ENCODE assay signal across 9 mouse cellular contexts in genomic region chr1:64986120-64986519, GRCm38 (mm10). TPM values are rescaled to one million over a fixed set of nuclear protein-coding genes. Genes with fewer than 3 reads are reported as not detected.
DNase-seq lines count a peak whose midpoint lies in the region; ATAC-seq and TF ChIP-seq lines count a peak whose summit lies in the region.
"Had no signal": no experiment of that assay in that cellular context is flagged by ENCODE, and none has a peak within 500 bp of the region (broad histone marks: within the 10 kb centered on the region; RNA-seq: fewer than 3 reads in every experiment).

No protein-coding gene starts in this region.

- H3K27ac ChIP-seq in hindbrain, embryonic 10.5 days = no peak overlapping the region
- no peak overlapping the region for H3K27ac ChIP-seq in hindbrain, embryonic 12.5 days
- H3K27ac ChIP-seq in left cerebral cortex, adult 2 months = no peak overlapping the region
- H3K27ac ChIP-seq in midbrain, embryonic 15.5 days = no peak overlapping the region

- H3K4me2 ChIP-seq in hindbrain, embryonic 12.5 days (replicated peaks) = no peak overlapping the region
- H3K4me2 ChIP-seq in midbrain, embryonic 15.5 days = no peak overlapping the region

- no peaks in the 10 kb centered on the region for H3K36me3 ChIP-seq in hindbrain, embryonic 10.5 days
- H3K36me3 ChIP-seq in hindbrain, embryonic 12.5 days = no peaks in the 10 kb centered on the region
- no peaks in the 10 kb centered on the region for H3K36me3 ChIP-seq in midbrain, embryonic 15.5 days (replicated peaks)
- no peaks in the 10 kb centered on the region for H3K36me3 ChIP-seq in splenic B cell, adult 2 months (ENCODE audit: control insufficient read depth, insufficient read depth, low read length, poor library complexity, severe bottlenecking)

- intact Hi-C loops in heart, postnatal 10 days (cut with DNase I) = loop anchor here (10.0 kb wide), 1 partner anchor 361 kb away; no protein-coding TSS in a partner anchor
- intact Hi-C loops in left cerebral cortex, adult 2 months (cut with DNase I) = loop anchor here (2.0 to 5.0 kb wide), 3 partner anchors 254 to 369 kb away; partner anchors contain the start of gene Mettl21a

- H3K9ac ChIP-seq in hindbrain, embryonic 12.5 days = no peak overlapping the region
- H3K9ac ChIP-seq in midbrain, embryonic 15.5 days = no peak overlapping the region

- no peaks in the 10 kb centered on the region for H3K4me1 ChIP-seq in hindbrain, embryonic 10.5 days (replicated peaks)
- no peaks in the 10 kb centered on the region for H3K4me1 ChIP-seq in hindbrain, embryonic 12.5 days
- H3K4me1 ChIP-seq in midbrain, embryonic 15.5 days = 0 out of 2 replicates have a peak, but pooled peaks cover 5% of the 10 kb centered on the region

- no peak overlapping the region for H3K4me3 ChIP-seq in hindbrain, embryonic 10.5 days
- H3K4me3 ChIP-seq in hindbrain, embryonic 12.5 days = no peak overlapping the region
- H3K4me3 ChIP-seq in left cerebral cortex, adult 2 months = no peak overlapping the region
- H3K4me3 ChIP-seq in midbrain, embryonic 15.5 days = no peak overlapping the region

- no peaks in the 10 kb centered on the region for H3K27me3 ChIP-seq in hindbrain, embryonic 10.5 days (ENCODE audit: insufficient read depth, poor library complexity, severe bottlenecking)
- no peaks in the 10 kb centered on the region for H3K27me3 ChIP-seq in hindbrain, embryonic 12.5 days
- no peaks in the 10 kb centered on the region for H3K27me3 ChIP-seq in midbrain, embryonic 15.5 days (replicated peaks)
- H3K27me3 ChIP-seq in splenic B cell, adult 2 months (ENCODE audit: control insufficient read depth, insufficient read depth, low read length, poor library complexity, severe bottlenecking) = no peaks in the 10 kb centered on the region

- no peak for ATAC-seq in hindbrain, embryonic 12.5 days (ENCODE audit: low FRiP score)
- peak; percentile 95 for ATAC-seq in common myeloid progenitor, adult 5-6 weeks (replicated peaks; ENCODE audit: low read depth, poor library complexity, severe bottlenecking)
- ATAC-seq in midbrain, embryonic 15.5 days (replicated peaks) = peak; percentile 33; the same call in 1 of the 2 replicates

- peak; percentile 68 for TF ChIP-seq CTCF in left cerebral cortex, adult 2 months (IDR thresholded peaks at IDR 0.05)

- peak; percentile 46 for DNase-seq in hindbrain, embryonic 10.5 days (ENCODE audit: low spot score)
- peak; percentile 48 for DNase-seq in Muller cell, postnatal 12 days (ENCODE audit: inconsistent ontology term)
- DNase-seq in heart, postnatal 10 days = peak; percentile 49 to 69
- peak; percentile 64 to 74 for DNase-seq in left cerebral cortex, adult 2 months (ENCODE audit: extremely low spot score in 1 of 2, low spot score in 2 of 2)
- peak; percentile 87 for DNase-seq in splenic B cell, adult 2 months (ENCODE audit: low read depth, low spot score)

- WGBS in hindbrain, embryonic 10.5 days = 47% methylated on average over 7 of the region's 7 CpGs
- WGBS in hindbrain, embryonic 12.5 days = 49% methylated on average over 7 of the region's 7 CpGs
- whole genome bisulfite sequencing in midbrain, embryonic 15.5 days = 35% methylated on average over 7 of the region's 7 CpGs

- no peaks in the 10 kb centered on the region for H3K9me3 ChIP-seq in hindbrain, embryonic 10.5 days
- H3K9me3 ChIP-seq in hindbrain, embryonic 12.5 days (replicated peaks) = no peaks in the 10 kb centered on the region
- H3K9me3 ChIP-seq in midbrain, embryonic 15.5 days = no peaks in the 10 kb centered on the region

RNA-seq across cellular contexts. Expression of gene Plekhm3, which starts 29.5 kb away (rescaled TPM):
- polyA plus RNA-seq in hindbrain, embryonic 10.5 days (2016; fragmentation: Nextera tagmentation; extraction: Ambion mirVana) = 9.2 and 9.8 TPM in 2 replicates
- polyA plus RNA-seq in hindbrain, embryonic 12.5 days (2016; fragmentation: Nextera tagmentation; extraction: Ambion mirVana) = 11.8 and 13.4 TPM in 2 replicates
- 6.2 and 8.7 TPM in 2 replicates for total RNA-seq in common myeloid progenitor, adult 5-6 weeks (2017)
- 10 to 100 TPM in 1 of 2 experiments, 1 to 10 TPM in 1; 8.8 to 10.7 TPM for total RNA-seq in heart, postnatal 10 days (2021)
- total RNA-seq in left cerebral cortex, adult 2 months (2021) = 10 to 100 TPM; 40.4 to 41.8 TPM
- 12.4 and 12.5 TPM in 2 replicates for polyA plus RNA-seq in midbrain, embryonic 15.5 days (2015; fragmentation: Nextera tagmentation; extraction: Ambion mirVana)

RNA-seq across cellular contexts. Expression of gene Akr1cl, which starts 46.4 kb away (rescaled TPM):
- polyA plus RNA-seq in hindbrain, embryonic 10.5 days (2016; fragmentation: Nextera tagmentation; extraction: Ambion mirVana) = 0.22 and 0.34 TPM in 2 replicates
- 0.29 and 0.41 TPM in 2 replicates for polyA plus RNA-seq in hindbrain, embryonic 12.5 days (2016; fragmentation: Nextera tagmentation; extraction: Ambion mirVana)
- not detected in 2 replicates for total RNA-seq in common myeloid progenitor, adult 5-6 weeks (2017)
- under 1 TPM; 0.30 to 0.38 TPM for total RNA-seq in heart, postnatal 10 days (2021)
- not detected for total RNA-seq in left cerebral cortex, adult 2 months (2021)
- not detected in 2 replicates for polyA plus RNA-seq in midbrain, embryonic 15.5 days (2015; fragmentation: Nextera tagmentation; extraction: Ambion mirVana)
- polyA plus RNA-seq: liver, adult 2 months had no signal
